Mouse (Mus musculus) small intestine, adult 2 months (tissue): ENCODE results near the gene Ccdc106.

Experiments used
- CTCF ChIP-seq: fragments of 200-500 bp; IDR thresholded peaks from 2 replicates; pipeline ENCODE4 v1.5.1; 2012; ENCODE audit warnings: low read depth, mild to moderate bottlenecking, control low read depth, inconsistent platforms, low read length, moderate library complexity, mixed read lengths; ENCODE audit not compliant: insufficient replicate concordance, insufficient read length; ENCODE audit errors: extremely low read depth
- POLR2A ChIP-seq: fragments of 200-500 bp; IDR thresholded peaks from 2 replicates; pipeline ENCODE4 v1.6.1; 2012; ENCODE audit warnings: low read depth, mild to moderate bottlenecking, control low read depth, inconsistent platforms, low read length, moderate library complexity

- TF ChIP-seq POLR2A: no peak
- TF ChIP-seq CTCF: no peak
Measured at GRCm38 (mm10) chr7:5037026-5037425, 16.7 kb downstream of the Ccdc106 start.
